Mouse (Mus musculus) C2C12 (cell line): Measurements from ENCODE around the gene Gm49711.

Experiments used
- CTCF ChIP-seq: IDR thresholded peaks from one replicate; pipeline ENCODE4 v1.5.1; 2011; ENCODE audit not compliant: control insufficient read depth, insufficient read depth, insufficient read length
- FOSL1 ChIP-seq: IDR thresholded peaks from one replicate; pipeline ENCODE4 v1.8.0; 2011; ENCODE audit warnings: mild to moderate bottlenecking, low read length; ENCODE audit not compliant: poor library complexity, insufficient read depth, severe bottlenecking
- MAX ChIP-seq: IDR thresholded peaks from one replicate; pipeline ENCODE4 v1.6.1; 2011; ENCODE audit warnings: mild to moderate bottlenecking, control low read depth
- MYOD1 ChIP-seq: IDR thresholded peaks from one replicate; pipeline ENCODE4 v1.6.1; 2011; ENCODE audit warnings: low read depth; ENCODE audit not compliant: control insufficient read depth, insufficient read length
- USF1 ChIP-seq: IDR thresholded peaks from one replicate; pipeline ENCODE4 v1.6.1; 2011; ENCODE audit warnings: low read depth, mild to moderate bottlenecking, control low read depth, moderate library complexity

GRCm38 (mm10) chr16:92177718-92178117 is 119.6 kb downstream of the Gm49711 start:
- TF ChIP-seq CTCF (no peak), MYOD1 (no peak), MAX (no peak), FOSL1 (no peak), USF1 (no peak)
